Mouse (Mus musculus): Measurements from ENCODE around the gene Slc2a6.

DNA sequence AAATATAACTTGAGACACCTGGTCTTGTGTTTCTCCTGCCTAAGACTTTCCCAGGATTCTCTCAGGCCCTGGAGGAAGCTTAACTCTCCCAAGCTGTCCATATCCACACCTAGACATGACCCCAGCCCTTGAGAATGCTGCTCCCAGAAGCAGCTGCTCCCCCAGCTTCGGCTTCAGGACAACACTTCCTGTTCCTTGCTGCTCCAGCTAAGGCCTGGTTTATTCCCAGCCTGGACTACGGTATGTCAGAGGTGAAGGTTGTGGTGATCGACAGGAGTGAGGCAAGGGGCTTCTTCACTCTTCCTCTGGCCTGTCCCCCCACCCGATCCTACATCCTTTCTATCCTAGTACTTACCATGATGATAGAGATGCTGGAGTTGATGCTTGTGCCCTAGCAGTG lies 45.6 kb upstream of the Slc2a6 start:
- TF ChIP-seq PAX5 (IDR thresholded peaks at IDR 0.05; ENCODE audit: low read length) (no peak), EP300 (IDR thresholded peaks at IDR 0.05; ENCODE audit: low read length) (no peak), POLR2A (IDR thresholded peaks at IDR 0.05; ENCODE audit: low read depth, low read length) (no peak), CHD2 (IDR thresholded peaks at IDR 0.05; ENCODE audit: low read length) (no peak), UBTF (IDR thresholded peaks at IDR 0.05; ENCODE audit: low read depth, low read length) (no peak), ZMIZ1 (IDR thresholded peaks at IDR 0.05; ENCODE audit: low read depth, low read length) (no peak), SIN3A (IDR thresholded peaks at IDR 0.05; ENCODE audit: low read length) (no peak), ZC3H11A (IDR thresholded peaks at IDR 0.05; ENCODE audit: low read depth, low read length) (no peak), CTCF (conservative IDR thresholded peaks at IDR 0.05 in 1 of 2, IDR thresholded peaks at IDR 0.05 in 1 of 2; ENCODE audit: low read depth in 2 of 2, low read length in 2 of 2) (no peak), HCFC1 (IDR thresholded peaks at IDR 0.05; ENCODE audit: low read depth, low read length) (no peak), POLR2AphosphoS2 (IDR thresholded peaks at IDR 0.05; ENCODE audit: low read depth, low read length) (no peak), MAX (IDR thresholded peaks at IDR 0.05; ENCODE audit: low read length) (no peak), NELFE (IDR thresholded peaks at IDR 0.05; ENCODE audit: low read depth, low read length) (no peak), USF1 (IDR thresholded peaks at IDR 0.05; ENCODE audit: low read depth, low read length) (no peak)
